Mouse (Mus musculus) MEL (cell line): ENCODE data around the gene Vmn1r201.

Source experiments
- CTCF ChIP-seq, 3 experiments: IDR thresholded peaks in 2 of 3; conservative IDR thresholded peaks in 1 of 3; 2 replicates each; pipeline ENCODE4 v1.5.1; 2011 to 2012; ENCODE audit warnings: low read length in 3 of 3, low read depth in 2 of 3, mild to moderate bottlenecking in 2 of 3, improper control_type of control experiment in 1 of 3, inconsistent platforms in 1 of 3, mixed read lengths in 1 of 3, moderate library complexity in 1 of 3; ENCODE audit not compliant: control insufficient read depth in 1 of 3, insufficient read depth in 1 of 3, poor library complexity in 1 of 3, severe bottlenecking in 1 of 3
- E2F4 ChIP-seq: IDR thresholded peaks from 2 replicates; pipeline ENCODE4 v1.6.1; 2011; ENCODE audit warnings: low read depth, low read length, improper control_type of control experiment, borderline replicate concordance
- ELF1 ChIP-seq: IDR thresholded peaks from 2 replicates; pipeline ENCODE4 v1.6.1; 2014; ENCODE audit warnings: low read depth, mild to moderate bottlenecking, inconsistent platforms, low read length, improper control_type of control experiment, moderate library complexity
- EP300 ChIP-seq, 2 experiments: IDR thresholded peaks; 2 replicates each; pipeline ENCODE4 v1.6.1; 2011; ENCODE audit warnings: improper control_type of control experiment in 2 of 2, low read length in 2 of 2, low read depth in 1 of 2, mild to moderate bottlenecking in 1 of 2
- GATA1 ChIP-seq: IDR thresholded peaks from 2 replicates; pipeline ENCODE4 v1.6.1; 2011; ENCODE audit warnings: low read depth, low read length, improper control_type of control experiment
- JUND ChIP-seq: IDR thresholded peaks from 2 replicates; pipeline ENCODE4 v1.6.1; 2011; ENCODE audit warnings: low read depth, mild to moderate bottlenecking, improper control_type of control experiment, low read length
- MEF2A ChIP-seq: IDR thresholded peaks from 2 replicates; pipeline ENCODE4 v1.6.1; 2014; ENCODE audit warnings: low read depth, mild to moderate bottlenecking, inconsistent platforms, low read length, improper control_type of control experiment; ENCODE audit not compliant: poor library complexity, insufficient replicate concordance, severe bottlenecking; ENCODE audit errors: extremely low read depth
- POLR2A ChIP-seq, 2 experiments: IDR thresholded peaks; 2 replicates each; pipeline ENCODE4 v1.6.1; 2011 to 2012; ENCODE audit warnings: low read length in 2 of 2, mild to moderate bottlenecking in 2 of 2, control low read depth in 1 of 2, improper control_type of control experiment in 1 of 2, low read depth in 1 of 2, moderate library complexity in 1 of 2; ENCODE audit not compliant: control insufficient read depth in 1 of 2, insufficient read depth in 1 of 2, poor library complexity in 1 of 2
- RCOR1 ChIP-seq: IDR thresholded peaks from 2 replicates; pipeline ENCODE4 v1.6.1; 2012; ENCODE audit warnings: low read depth, mild to moderate bottlenecking, inconsistent platforms, low read length, improper control_type of control experiment
- SIN3A ChIP-seq: IDR thresholded peaks from 2 replicates; pipeline ENCODE4 v1.6.1; 2012; ENCODE audit warnings: low read length, improper control_type of control experiment, inconsistent platforms
- TAL1 ChIP-seq: IDR thresholded peaks from 2 replicates; pipeline ENCODE4 v1.6.1; 2012; ENCODE audit warnings: mild to moderate bottlenecking, inconsistent platforms, low read length, moderate library complexity, mixed read lengths
- TCF12 ChIP-seq: IDR thresholded peaks from 2 replicates; pipeline ENCODE4 v1.6.1; 2014; ENCODE audit warnings: low read depth, mild to moderate bottlenecking, inconsistent platforms, low read length, improper control_type of control experiment, moderate library complexity
- ZKSCAN1 ChIP-seq: IDR thresholded peaks from 2 replicates; pipeline ENCODE4 v1.6.1; 2012; ENCODE audit warnings: low read depth, mild to moderate bottlenecking, inconsistent platforms, low read length, improper control_type of control experiment, moderate library complexity
- ZNF384 ChIP-seq: IDR thresholded peaks from 2 replicates; pipeline ENCODE4 v1.6.1; 2012; ENCODE audit warnings: low read depth, mild to moderate bottlenecking, inconsistent platforms, low read length, improper control_type of control experiment

DNA sequence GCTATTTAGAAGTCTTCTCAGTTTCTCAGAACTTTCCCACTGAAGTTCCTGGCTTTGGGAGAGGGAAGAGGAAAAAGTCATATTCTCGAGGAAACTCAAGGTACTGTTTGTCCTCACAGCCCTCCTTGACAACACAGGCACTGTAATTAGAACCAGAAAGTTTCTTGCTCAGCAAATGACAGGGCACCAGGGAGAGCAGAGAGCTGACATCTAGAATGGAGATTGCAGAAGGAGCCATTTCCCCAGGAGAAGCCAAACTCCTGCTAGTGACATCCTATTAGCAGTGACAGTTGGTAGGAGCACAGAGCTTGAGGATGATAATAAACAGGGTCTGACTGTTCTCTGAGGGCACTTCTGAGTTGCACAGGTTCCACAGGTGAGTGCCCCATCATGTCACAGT is at the start of gene Vmn1r201:
- TF ChIP-seq POLR2A (IDR thresholded peaks at IDR 0.05; ENCODE audit: control insufficient read depth in 1 of 2, insufficient read depth in 1 of 2, low read depth in 1 of 2, low read length in 2 of 2, poor library complexity in 1 of 2) (no peak), TAL1 (no peak), CTCF (IDR thresholded peaks at IDR 0.05 in 2 of 3, conservative IDR thresholded peaks at IDR 0.05 in 1 of 3; ENCODE audit: control insufficient read depth in 1 of 3, insufficient read depth in 1 of 3, low read depth in 2 of 3, low read length in 3 of 3, poor library complexity in 1 of 3, severe bottlenecking in 1 of 3) (no peak), ZNF384 (no peak), MEF2A (no peak), ZKSCAN1 (no peak), TCF12 (no peak), GATA1 (no peak), SIN3A (no peak), RCOR1 (no peak), ELF1 (no peak), JUND (no peak), EP300 (IDR thresholded peaks at IDR 0.05; ENCODE audit: low read depth in 1 of 2, low read length in 2 of 2) (no peak), E2F4 (no peak)
